Mouse (Mus musculus): ENCODE results near the gene Tap2.
"Not testable (repeated sequence)": the region's sequence is repeated elsewhere in the genome, so short reads cannot be mapped to it uniquely, and the experiment has no call there.

The Tap2 gene

DNA sequence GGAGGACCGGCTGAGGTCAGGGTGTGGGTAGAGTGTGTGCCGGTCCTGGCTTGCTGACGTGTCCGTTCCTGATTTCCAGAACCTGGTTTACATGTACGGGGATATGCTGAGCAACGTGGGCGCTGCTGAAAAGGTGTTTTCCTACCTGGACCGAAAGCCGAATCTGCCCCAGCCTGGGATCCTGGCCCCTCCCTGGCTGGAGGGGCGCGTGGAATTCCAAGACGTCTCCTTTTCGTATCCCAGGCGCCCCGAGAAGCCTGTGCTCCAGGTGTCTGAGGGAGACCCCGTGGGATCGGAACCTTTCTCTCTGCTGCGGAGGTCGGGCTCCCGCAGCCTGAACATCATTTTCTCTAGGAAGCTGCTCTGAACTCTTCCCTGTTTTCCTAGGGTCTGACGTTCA is 10.6 kb downstream of the Tap2 start:
- DNase-seq (ENCODE audit: low spot score in 2 of 2) = no peak

DNA sequence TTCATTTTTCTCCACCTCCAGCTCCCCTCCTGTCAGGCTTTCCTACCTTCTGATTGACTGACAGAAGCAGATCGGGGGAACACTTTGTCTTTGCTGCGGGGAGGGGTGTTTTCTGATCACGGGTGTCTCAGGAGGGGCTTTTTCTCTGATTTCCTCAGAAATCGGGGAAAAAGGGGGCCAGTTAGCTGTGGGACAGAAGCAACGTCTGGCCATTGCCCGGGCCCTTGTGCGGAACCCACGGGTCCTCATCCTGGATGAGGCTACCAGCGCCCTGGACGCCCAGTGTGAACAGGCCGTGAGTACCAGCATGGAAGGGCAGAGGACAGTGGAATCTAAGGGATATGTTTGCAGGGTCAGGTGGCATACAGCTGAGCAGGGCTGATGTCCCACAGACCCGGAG is 11.8 kb downstream of the Tap2 start:
- DNase-seq (ENCODE audit: low spot score in 2 of 2) = no peak

DNA sequence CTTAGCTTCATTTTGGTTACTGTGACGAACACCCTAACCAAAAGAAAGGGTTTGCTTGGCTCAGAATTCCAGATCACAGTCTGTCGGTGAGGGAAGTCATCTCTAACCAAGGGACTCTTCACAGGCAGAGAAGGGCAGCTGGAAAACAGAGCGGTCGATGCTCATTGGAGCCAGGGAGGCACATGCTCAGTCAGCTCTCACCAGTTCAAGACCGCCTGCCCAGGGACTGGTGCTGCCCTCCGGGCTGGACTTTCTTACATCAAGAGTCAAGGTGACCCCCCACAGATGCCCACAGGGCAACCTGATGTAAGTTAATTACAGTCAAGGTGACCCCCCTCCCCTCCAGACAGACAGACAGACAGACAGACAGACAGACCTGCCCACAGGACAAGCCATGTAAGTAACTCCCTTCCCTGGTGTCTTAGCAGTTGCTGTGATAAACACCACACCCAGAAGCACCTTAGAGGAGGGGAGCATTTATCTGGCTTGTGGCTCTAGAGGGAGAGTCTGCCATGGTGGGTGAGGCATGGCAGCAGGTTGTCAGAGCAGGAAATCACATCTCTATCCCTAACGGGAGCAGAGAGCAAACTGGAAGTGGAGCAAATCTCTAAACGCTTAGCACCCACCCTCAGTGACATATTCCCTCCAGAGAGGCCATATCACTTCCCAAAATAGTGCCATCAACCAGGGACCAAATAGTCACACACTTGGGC is 14.0 kb downstream of the Tap2 start:
- no peak for DNase-seq (ENCODE audit: low spot score in 2 of 2)

- DNase-seq (ENCODE audit: low spot score in 2 of 2) = no peak
Observed at GRCm38 (mm10) chr17:34217986-34218385, 14.7 kb downstream of the Tap2 start.

DNA sequence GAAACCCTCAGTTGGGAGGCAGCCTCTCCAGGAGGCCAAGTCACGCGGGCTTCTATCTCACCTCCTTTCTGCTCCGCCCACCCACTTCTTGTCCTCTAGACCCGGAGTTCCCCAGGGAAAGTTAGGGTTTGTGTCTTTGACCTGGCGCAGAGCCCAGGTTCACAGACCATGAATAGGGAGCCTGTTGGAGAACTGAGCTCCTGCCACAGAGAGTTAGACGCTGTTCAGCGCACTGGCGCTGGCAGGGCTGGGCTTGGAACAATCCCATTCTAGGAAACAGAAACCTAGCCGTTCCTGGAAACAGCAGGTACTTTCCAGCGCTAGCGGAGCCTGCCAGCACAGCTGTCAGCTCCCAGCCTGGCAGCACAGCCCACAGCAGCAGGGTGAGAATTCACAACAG is 15.3 kb downstream of the Tap2 start:
- DNase-seq (ENCODE audit: low spot score in 2 of 2) = peak in 1 of 2 experiments; percentile 20

- DNase-seq (ENCODE audit: low spot score in 2 of 2) = not testable (repeated sequence)
Observed at GRCm38 (mm10) chr17:34219096-34219495, 15.8 kb downstream of the Tap2 start.

GRCm38 (mm10) chr17:34219801-34220200 is 16.5 kb downstream of the Tap2 start:
- peak in 1 of 2 experiments; percentile 35 for DNase-seq (ENCODE audit: low spot score in 2 of 2)

DNA sequence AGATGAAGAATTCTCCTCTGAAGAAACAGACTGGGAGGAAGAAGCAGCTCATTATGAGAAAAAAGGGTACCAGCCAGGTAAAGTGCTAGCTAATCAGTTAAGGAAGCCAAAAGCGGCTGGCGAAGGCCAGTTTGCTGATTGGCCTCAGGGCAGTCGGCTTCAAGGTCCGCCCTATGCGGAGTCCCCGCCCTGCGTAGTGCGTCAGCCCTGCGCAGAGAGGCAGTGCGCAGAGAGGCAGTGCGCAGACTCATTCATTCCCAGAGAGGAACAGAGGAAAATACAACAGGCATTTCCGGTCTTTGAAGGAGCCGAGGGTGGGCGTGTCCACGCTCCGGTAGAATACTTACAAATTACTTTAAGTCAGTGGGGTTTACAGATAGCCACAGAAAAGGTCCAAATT is 17.1 kb downstream of the Tap2 start:
- DNase-seq (ENCODE audit: low spot score in 2 of 2) = not testable (repeated sequence)

DNA sequence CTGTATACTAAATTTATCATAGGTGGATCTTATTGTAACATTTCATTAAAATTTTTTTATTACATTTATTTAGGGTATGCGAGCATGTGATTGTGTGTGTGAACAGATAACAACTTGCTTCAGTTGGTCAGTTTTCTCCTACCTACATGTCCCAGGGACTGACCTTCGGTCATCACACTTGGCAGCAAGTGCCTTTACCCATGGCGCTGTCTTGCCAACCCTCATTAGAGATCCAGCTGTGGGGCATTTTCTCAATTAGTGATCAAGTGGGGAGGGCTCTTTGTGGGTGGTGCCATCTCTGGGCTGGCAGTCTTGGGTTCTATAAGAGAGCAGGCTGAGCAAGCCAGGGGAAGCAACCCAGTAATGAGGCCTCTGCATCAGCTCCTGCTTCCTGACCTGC is 21.5 kb downstream of the Tap2 start:
- DNase-seq (ENCODE audit: low spot score in 2 of 2) = no peak

DNA sequence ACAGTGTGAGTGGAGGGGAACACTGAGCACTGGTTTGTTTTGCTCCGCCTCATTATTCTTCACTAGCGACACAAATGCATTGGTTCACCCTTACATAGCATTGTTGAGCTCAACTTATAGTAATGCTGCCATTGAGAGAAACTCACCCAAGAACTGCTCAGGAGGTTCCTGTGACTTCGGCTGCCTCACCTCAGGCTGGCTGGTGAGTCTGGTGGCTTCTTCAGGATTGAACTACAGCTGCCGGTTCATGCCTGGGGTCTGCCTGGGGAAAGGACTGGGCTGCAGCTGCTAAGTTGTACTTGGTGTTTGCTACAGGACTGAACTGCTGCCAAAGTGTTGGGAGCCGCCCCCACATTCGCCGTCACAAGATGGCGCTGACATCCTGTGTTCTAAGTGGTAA is 22.1 kb downstream of the Tap2 start:
- DNase-seq (ENCODE audit: low spot score in 2 of 2) = no peak

GRCm38 (mm10) chr17:34225911-34226310 is 22.6 kb downstream of the Tap2 start:
- not testable (repeated sequence) for DNase-seq (ENCODE audit: low spot score in 2 of 2)

DNA sequence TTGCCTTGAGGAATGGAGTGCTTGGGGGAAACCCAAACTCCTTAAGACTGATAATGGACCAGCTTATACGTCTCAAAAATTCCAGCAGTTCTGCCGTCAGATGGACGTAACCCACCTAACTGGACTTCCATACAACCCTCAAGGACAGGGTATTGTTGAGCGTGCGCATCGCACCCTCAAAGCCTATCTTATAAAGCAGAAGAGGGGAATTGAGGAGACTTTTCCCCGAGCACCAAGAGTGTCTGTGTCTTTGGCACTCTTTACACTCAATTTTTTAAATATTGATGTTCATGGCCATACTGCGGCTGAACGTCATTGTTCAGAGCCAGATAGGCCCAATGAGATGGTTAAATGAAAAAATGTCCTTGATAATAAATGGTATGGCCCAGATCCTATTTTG is 27.6 kb downstream of the Tap2 start:
- not testable (repeated sequence) for DNase-seq (ENCODE audit: low spot score in 2 of 2)

- DNase-seq (ENCODE audit: low spot score in 2 of 2) = not testable (repeated sequence)
Observed at GRCm38 (mm10) chr17:34232021-34232420, 28.7 kb downstream of the Tap2 start.

GRCm38 (mm10) chr17:34234926-34235325 is 31.6 kb downstream of the Tap2 start:
- peak; percentile 78 for DNase-seq (ENCODE audit: low spot score in 2 of 2)

DNA sequence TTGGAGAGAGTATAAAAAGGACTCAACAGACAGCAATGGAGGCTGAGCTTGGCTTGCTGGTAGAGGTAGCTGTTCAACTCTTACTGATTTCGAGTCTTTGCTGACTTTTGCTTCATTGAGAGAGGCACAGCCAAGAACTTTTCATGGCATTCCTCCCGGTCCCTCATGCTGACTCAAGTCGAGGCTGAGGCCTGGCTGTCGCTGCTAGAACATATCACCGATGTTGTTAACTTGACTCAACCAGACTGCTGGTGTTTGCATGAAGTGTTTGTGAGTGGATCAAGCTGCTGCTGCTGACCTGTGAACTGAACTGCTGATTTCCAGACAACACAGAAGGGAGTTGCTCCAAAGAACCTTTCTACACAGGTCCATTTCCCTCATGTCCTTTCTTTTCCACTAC is 33.4 kb downstream of the Tap2 start:
- no peak for DNase-seq (ENCODE audit: low spot score in 2 of 2)

DNA sequence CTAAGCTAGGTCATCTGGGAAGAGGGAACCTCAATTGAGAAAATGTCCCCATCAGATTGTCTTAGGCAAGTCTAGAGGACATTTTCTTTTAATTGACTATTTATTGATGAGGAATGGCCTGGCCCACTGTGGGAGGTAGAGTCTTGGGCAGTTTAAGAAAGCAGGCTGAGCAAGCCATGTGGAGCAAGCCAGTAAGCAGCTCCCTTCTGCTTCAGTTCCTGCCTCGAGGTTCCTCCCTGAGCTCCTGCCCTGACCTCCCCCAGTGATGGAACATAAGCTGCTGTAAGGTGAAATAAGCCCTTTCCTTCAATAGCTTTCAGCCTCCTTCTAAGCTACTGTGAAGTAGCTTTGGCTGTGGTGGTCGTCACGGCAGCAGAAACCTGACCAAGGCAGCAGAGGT is 34.4 kb downstream of the Tap2 start:
- no peak for DNase-seq (ENCODE audit: low spot score in 2 of 2)

DNA sequence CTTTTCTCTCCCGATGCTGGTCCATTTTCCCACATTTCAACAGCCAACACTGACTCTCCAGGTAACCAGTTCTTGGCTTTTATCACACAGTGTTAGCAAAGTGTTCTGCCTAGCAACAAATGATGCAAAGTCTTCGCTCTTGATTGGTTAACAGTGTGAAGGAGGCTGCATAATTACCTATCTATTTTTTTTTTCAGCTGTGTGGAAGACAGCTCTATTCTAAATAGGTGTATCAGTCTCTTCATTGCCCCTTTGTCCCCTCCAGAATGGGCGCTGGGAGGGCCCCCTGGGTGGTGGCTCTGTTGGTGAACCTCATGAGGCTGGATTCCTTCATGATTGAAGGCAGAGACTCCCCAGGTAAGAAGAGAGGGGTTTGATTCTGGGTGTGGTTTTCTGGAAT is 35.4 kb downstream of the Tap2 start, which contains the start of gene H2-Ob:
Gene H2-Ob, plus strand, starts transcription at position 198 of the 400 bp plus-strand sequence.
- DNase-seq (ENCODE audit: low spot score in 2 of 2) = peak in 1 of 2 experiments; percentile 50

- no peak for DNase-seq (ENCODE audit: low spot score in 2 of 2)
Observed at GRCm38 (mm10) chr17:34239601-34240041, 36.3 kb downstream of the Tap2 start.

- DNase-seq (ENCODE audit: low spot score in 2 of 2) = no peak
Observed at GRCm38 (mm10) chr17:34240366-34240765, 37.0 kb downstream of the Tap2 start.

- DNase-seq (ENCODE audit: low spot score in 2 of 2) = no peak
Observed at GRCm38 (mm10) chr17:34240916-34241315, 37.6 kb downstream of the Tap2 start.

GRCm38 (mm10) chr17:34244656-34245055 is 41.3 kb downstream of the Tap2 start:
- DNase-seq (ENCODE audit: low spot score in 2 of 2) = no peak

- no peak for DNase-seq (ENCODE audit: low spot score in 2 of 2)
Observed at GRCm38 (mm10) chr17:34247047-34247446, 43.7 kb downstream of the Tap2 start.

DNA sequence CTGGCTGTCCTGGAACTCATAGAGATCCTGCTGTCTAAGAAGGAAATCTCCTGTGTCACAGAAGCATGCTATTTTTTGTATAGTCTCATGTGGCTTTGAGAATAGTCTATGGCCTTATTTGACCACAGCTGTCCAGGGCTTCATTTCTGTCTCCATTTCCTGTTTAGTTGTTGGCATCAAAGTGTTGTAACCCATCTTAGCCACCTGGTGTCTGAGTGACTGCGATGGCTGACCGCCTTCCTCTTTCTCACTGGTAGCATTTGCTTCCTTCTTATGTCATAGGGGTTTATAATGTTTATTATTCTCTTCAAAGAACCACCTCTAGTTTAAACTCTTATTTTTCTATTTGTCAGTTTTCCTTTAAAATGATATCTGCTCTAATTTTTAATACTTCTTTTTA is 45.4 kb downstream of the Tap2 start:
- DNase-seq (ENCODE audit: low spot score in 2 of 2) = no peak

DNA sequence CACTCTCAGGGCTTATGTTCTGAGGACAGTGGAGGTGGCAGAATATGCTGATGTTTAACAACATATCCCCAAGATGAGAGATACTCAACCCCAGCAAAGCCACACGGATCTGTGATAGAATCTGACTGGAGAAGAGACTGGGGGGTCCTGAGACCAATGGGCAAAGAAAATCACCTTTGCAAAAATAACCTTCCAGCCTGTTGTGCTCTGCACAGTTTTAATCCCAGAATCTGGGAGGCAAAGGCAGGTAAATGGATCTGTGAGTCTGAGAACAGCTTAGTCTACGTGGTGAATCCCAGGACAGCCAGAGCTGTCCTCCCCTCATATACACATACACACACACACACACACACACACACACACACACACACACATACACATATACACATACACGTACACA is 46.0 kb downstream of the Tap2 start:
- no peak for DNase-seq (ENCODE audit: low spot score in 2 of 2)
